Mouse (Mus musculus) lung, adult 18-20 months (tissue): ENCODE results near the gene Ppat.
A peak's percentile ranks its signal among the peaks of the same experiment; 100 is the strongest.
"Not testable (repeated sequence)": the region's sequence is repeated elsewhere in the genome, so short reads cannot be mapped to it uniquely, and the experiment has no call there.

ENCODE experiments used
- DNase-seq, 2 experiments: peaks; one replicate each; pipeline ENCODE4 v3.0.0; 2022; ENCODE audit warnings: mixed read lengths in 2 of 2

Ppat gene

DNA sequence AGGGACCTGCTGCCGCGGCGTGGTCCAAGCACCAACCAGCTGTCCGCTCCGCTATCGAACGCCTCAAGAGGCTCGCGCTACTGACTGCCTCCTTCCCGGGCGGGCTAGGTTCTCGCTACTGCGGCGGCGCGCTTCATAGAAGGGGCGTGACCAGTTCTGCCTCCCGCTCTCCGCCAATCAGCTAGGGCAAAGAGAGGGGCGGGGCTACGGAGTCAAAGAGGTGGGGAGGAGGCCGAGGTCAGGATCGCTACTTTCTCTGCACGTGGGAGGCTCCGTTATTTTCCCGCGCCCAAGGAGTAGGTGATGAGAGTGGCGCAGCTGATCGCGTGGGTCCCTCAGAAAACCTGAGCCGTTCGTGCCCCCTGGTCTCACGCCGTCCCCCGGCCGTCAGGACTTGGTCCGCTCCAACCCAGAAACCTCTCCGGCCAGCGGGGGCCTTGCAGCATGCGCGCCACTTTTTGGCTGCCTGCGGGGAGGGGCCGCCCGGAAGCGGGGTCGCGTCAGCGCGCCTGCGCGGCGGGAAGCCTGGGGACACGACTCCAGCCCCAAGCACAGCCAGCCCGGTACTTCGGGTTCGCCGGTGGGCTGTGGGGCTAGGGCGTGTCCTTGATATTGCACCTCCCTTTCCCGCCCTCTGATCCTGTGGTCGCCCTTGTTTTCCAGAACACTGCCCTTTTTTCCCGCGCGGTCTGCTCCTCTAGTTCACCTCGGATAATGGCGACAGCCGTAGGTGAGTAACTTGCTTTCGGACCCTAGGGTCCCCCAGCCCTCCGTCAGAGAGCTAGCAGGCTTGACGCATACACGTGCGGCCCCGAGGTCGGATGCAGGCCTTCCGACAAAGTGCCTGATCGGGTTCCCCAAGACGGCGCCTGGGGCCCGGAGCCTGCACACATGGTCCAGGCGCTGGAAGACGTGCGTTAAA is at the start of gene Ppat, which contains the start of gene Paics:
Ppat (minus strand) TSS at position 473 of the 922 bp plus-strand sequence.
Paics (plus strand) TSS at position 202 of the 922 bp plus-strand sequence.
- DNase-seq, result peak; percentile 99

DNA sequence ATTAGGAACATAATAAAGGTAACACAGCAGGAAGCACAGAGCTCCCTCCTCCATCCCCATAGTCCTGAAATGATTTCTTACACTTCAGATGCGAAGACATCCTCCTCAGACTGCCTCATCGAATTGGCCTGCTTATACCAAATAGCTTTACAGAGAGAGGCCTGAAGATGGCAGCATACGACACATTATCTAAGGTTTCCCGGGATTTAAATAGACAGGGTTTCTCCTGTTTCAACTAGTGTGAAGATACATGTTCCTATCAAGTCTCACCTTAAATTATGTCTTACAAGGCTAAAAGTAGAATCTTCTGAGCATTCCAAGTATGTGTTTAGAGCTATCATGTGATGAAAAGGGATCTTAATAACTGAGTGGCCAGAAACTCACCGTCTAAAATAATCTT is 47.0 kb upstream of the Ppat start:
- no peak for DNase-seq

DNA sequence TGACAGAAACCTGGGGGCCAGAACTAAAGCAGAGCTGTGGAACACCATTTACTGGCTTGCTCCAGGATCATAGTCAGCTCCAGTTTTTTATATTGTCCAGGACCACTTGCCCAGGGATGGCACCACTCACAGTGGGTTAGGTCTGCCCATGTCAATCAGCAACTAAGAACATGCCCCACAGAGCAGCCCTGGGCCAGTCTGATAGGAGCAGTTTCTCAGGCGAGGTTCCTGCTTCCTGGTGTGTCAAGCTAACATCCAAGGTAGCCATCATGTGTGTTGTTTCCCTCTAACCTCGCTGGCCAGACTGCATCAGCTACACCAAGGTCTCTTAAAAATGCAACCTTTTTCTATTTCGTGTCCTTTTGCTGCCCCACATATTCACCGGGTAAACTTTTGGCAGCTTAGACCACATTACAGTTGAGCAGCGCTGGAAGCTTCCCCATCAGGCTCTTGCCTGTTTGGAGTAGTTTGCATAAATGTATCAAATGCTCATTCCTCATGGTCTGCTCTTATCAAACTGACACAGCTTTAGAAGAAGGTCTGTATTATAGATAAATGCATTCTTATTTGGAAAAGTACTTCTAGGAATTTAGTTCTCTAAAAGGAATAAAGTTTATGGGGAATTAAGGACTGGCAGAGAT is 41.9 kb upstream of the Ppat start:
- DNase-seq, result no peak

DNA sequence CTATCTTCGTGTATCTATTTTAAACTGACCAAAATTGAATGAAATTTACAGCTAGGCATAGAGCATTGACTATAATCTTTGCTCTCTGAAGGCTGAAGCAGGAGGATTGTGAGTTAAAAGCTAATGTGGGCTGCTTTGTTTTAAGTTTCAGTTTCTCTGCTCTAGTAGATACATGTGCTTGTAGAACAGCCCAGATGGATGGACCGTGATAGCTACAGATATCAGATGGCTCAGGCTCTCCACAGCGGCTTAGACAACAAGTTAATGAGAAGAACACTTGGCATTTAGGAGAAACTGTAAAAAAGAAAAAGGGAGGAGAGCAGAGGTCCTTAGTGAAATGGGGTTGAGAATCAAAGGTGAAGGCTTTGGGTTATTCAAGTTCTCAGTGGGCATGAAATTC is 39.4 kb upstream of the Ppat start:
- DNase-seq, result no peak

DNA sequence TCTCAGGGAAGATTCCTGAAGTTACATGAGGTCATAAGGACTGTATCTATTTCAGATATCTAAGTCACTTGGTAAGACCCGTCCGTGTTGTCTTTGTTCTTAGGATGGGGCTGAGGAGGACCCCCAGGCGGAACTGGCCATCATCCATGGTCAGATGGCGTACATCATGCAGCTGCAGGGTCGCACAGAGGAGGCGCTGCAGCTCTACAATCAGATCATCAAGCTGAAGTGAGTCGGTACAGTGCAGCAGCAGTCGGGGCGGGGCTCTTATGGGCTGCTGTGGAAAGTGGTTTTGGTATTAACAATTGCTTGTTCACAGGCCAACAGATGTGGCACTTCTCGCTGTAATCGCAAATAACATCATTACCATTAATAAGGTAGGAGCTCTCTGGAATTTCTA is 32.6 kb upstream of the Ppat start:
- DNase-seq, result no peak

DNA sequence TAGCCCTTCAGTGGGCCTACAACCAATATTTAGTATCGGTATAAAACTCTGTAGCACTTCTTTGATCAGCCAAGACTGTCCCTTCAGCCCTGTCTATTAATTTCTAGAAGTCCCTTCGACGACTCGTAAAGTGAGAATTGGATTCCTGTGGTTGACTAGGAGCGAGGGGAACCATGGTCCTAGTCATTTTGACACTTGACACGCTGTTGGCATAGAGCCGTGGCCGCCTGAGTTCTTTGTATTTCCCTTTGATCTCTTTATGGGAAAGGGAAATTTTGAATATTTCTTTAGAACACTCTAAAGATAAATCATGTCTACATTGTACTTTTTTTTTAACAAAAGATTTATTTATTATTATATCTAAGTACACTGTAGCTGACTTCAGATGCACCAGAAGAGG is 24.4 kb upstream of the Ppat start:
- no peak for DNase-seq

DNA sequence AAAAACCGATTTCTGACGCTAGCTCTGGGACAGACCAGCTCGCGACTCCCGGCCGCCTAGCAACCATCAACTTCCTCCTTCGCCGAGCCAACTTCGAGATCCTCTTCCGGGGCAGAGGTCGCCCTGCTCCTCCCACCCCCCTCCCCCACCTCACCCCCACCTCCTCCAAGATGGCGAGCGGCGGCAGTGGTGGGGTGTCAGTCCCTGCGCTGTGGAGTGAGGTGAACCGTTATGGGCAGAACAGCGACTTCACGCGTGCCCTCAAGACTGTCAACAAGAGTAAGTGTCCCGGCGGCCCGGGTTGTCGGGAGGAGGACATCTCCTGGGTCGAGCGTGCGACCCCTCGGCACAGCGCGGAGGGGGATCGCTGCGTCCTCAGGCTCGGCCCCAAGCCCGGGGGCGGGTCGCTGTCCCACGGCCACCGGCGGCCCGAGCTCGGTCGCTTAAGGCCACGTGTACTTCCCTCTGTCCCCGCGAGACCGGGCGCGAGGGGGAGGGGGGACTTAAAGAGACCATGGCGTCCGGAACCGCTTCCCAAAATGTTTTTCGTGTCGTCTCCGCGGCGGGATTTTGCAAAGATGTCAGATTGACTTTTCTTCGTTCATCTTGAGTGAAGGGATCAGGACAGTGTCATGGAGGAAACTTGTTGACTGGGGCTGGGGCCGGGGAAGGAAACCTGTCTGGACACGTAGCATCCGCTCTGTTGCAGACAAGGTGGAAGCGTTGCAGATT is 23.3 kb upstream of the Ppat start, which contains the start of gene Srp72:
Srp72 (plus strand) TSS at position 130 of the 732 bp plus-strand sequence.
- peak; percentile 80 to 82 for DNase-seq

DNA sequence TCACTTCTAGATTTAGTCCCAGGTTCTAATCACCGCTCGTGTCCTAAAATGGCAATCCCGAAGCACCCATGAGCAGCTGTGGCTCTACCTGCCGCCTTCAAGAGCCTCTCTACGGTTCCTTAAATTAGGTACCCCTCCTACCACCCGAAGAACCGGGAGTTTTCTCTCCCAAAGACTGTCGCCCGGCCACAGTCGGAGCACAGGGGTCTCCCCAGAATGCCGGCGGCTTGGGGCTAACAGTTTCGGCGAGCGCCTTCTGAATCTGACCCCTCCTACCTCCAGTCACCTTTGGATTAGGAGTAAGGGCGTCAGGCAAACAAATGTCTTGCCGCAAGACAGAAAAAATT is 22.8 kb upstream of the Ppat start:
- DNase-seq, result no peak

DNA sequence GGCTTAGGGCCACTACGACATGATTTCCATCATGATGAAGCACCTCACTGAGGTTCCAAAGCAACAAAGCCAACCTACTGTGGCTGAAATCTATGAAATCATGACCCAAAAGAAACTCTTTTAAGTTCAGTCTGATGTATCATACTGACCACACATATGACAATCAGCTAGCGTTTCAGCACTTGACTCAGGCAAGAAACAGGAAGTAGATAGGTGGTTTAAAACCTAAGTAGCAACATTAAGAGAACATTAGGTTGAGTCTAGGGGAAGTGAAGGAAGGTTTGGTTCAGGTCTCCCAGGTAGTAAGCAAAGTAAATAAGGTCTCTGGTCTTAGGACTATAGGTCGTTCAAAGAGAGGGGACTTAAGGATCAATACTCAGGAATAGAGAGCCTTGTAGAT is 22.1 kb upstream of the Ppat start:
- no peak for DNase-seq

DNA sequence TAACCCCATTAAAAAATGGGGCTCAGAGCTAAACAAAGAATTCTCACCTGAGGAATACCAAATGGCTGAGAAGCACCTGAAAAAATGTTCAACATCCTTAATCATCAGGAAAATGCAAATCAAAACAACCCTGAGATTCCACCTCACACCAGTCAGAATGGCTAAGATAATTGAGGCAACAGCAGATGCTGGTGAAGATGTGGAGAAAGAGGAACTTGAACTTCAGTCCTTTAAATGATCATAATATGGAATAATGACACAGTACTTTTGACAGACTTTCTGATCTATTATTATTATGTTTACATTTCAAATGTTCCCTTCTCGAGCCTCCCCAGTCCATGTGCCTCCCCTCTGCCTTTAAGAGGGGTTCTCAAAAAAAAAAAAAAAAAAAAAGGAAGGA is 19.7 kb upstream of the Ppat start:
- DNase-seq, result not testable (repeated sequence)

DNA sequence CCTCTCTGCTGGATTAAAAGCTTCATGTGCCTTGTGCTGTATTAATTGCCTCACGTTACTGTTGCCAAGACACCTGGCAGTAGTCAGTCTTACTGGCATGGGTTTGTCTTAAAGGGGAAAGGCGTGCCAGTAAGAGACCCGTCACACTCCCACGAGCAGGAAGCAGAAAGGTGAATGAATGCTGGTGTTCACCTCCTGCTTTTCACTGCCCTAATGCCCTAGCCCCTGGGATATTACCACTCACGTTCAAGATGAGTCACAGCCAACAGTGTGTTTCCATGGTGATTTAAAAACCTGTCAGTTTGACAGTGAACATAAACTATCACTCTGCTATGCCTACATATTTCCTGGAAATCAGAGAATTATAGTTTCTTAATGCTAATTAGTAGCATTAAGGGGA is 17.9 kb upstream of the Ppat start:
- no peak for DNase-seq

DNA sequence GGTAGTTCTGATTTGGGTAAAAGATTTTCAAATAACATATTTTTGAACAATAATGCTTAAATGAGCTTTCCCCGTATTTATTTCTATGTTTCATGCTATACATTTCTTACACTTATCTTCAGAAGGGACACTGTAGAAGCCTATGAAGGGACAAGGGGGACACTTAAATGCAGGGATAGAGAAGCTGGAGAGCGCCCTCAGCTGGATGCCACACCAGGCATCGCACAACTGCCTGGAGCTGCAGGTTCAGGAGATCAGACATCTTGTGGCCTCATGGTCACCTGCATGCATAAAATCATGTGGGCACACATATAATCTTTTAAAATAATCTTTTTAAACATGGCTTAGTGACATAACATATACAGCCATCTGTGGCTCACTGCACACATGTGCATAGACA is 13.3 kb upstream of the Ppat start:
- DNase-seq, result peak in 1 of 2 experiments; percentile 23

DNA sequence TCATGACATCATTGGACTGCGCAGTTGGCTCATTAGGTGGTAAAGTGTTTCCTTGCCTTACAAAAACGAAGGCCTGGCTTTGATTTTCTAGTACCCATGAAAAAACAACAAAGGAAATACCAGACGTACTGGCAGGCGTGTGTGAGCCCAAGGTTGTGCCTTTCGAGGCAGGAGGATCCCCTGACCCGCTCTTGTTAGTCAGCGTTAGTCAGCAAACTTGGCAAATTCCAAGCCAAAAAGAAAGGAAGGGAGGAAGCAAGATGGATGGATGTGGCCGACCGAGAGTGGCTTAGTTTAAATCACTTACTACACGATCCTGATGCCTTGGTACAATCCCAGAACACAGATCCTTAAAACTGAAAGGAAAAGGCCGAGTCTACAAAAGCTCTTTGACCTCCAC is 11.2 kb upstream of the Ppat start:
- DNase-seq, result no peak

DNA sequence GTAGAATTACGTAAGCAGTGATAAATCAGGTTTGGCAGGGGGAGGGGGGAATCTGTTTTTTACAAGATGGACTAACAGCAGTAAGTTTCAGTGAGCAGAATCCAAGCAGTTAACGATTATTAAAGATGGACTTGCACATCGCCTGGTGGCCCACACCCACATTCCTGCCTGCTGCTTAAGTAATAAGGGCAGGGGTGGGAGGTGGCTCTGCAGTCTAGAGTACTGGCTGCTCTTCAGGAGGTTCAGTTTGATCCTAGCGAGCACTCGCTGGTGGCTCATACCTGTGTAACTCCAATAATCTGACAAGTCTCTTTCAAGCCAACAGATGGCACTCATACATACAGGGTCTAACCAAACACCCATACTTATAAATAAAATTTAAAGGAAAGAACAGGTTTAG is 8.2 kb upstream of the Ppat start:
- DNase-seq, result peak; percentile 24 to 54

DNA sequence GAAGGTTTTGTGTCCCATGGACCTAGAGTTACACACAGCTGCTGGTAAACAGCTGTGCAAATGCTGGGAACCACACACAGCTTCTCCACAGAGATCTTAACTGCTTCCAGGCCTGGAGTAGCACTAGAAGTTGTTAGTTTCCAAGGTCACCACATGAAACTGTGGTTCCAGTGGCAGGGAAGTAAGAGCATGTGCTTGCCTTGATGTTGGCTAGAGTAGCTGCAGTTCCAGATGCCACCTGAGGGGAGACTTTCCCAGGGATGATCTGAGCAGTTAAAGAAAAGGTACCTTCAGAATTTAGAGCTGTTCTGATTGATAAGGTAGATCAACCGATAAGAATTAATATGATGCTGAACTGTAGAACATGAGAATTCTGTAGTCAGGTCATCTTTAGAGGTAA is 6.6 kb upstream of the Ppat start:
- no peak for DNase-seq

DNA sequence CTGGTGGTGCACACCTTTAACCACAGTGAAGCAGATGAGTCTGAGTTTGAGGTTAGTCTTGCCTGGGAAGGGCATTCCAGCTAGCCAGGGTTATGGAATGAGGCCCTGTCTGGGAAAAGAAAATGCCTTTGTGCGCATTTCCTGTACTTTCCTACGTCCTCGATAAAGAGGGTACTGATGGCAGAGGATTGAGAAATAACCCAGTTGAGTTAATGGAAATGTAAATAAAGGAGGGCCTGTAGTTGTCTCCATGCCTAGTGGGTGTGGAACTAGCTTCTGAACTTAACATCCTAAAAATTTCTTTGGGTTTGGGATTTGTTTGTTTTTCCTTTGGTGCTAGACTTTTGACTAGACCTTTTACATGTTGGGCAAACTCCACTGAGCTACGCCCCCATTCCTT is 4.1 kb upstream of the Ppat start:
- DNase-seq, result peak in 1 of 2 experiments; percentile 33

DNA sequence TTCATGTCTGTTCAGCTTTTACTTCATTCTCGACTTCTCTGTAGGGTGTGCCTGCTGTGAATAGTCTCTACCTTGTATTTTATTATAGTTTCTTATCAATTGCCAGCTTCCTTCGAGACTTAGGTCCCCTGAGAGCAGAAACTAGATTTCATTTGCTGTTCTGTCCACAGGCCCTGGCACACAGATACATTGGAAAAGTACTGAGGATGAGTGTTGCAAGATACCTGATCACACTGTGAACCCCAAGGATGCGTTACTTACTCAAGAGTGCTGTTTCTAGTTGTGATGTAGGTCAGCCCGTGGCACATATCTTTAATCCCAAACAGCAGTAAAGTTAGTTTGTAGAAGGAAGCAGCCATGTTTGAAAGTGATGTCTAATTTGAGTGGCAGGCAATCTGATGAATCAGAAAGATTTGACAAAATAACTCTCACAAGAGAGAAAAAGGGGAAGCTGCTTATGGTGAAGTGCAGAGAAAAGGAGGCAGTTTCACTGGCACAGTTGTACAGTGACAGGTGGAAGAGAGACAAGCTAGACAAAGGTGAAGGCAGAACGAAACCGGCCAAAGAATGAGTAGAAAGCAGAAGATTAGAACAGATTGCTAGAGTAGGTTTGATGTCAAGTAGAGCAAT is 3.0 kb upstream of the Ppat start:
- no peak for DNase-seq

DNA sequence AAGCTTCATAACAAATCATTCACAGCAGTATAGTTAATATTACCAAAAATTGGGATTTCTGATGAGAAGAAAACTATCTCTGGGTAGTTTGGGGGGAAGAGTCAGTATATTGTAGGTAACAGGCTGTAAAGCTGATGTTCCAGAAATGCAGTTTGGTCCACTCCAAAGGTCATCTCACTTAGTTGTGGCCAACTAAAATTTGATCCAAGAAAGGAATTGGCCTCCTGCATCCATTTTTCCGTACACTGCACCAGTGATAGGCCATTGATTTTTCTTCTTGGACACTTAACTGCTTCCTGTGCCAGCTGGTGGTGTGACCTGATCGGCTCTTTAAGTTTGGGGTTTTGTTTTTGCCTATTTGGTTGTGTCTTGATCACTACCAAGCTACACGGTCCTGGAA is 2.4 kb upstream of the Ppat start:
- DNase-seq, result no peak

DNA sequence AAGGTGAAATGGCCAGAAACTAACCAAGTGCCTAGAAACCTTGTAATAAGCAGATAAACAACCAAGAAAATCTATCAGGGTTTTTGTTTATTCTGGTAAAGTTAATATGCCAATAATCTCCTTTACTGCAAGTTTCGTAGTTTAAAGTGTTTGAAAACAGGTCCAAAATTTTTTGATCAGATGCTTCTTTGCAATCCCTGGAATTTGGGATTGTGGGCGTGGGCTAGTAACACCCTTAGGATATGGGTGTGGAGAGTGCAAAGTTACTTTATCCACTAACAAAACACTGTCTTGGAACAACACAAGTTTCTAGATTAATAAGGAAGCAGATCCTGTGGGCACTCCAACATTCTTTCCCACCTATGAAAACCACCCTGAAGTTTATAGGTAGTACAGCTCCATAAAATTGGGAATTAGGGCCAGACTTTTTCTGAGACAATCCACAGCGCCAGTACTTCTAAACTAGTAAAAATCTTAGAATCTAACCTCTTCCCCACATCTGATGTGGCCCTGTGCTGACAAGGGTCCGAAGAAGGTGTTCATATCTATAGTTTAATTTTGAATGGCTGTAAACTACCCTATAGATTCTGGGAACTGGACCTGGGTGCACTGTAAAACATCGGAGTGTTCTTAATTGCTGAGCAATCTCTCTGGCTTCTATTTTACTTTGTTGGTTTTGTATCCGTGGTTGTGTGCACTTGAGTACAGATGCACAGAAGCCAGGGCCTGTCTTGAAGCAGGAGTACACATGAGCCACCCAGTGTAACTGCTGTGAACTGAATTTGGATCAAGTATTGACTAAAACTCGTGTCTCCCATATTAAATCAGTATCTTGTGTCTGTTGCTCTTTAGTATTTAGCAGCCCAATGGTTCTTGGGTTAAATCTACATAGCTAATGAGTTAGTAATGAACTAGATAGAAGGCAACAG is 998 bp upstream of the Ppat start:
- DNase-seq, result peak in 1 of 2 experiments; percentile 23

DNA sequence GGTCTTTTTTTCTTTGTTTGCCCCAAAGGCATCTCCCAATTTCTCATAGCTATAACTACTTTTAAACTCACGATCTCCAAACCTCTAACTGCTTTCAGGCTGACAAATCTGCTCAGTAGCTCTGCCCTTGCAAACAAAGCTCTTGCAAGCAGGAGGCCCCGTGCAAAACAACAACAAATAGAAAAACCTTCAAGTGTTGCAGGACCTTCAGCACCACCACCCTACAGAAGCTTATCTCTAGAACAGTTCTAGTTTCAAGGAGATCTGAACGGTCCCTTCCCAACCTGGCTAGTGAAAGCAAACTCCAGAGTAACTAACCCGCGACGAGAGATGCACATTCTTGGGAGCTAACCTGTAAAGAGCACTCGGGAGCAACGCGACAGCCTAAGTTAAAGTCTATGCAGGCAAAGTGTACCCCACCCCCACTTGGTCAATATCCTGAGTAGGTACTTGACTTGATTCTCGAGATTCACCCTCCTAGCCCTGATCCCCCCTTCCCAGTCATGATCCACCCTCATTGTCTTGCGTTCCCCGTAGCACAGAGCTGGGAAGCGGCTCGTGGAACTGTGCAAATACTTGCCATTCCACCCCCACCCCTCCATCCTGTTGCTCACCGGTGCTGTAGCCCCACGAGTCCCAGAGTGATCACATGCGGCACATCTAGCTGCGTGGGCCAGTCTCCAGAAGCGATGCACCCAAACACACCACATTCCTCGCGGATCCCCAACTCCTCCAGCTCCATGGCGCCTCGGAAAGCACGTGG is 854 bp downstream of the Ppat start:
- DNase-seq, result no peak

DNA sequence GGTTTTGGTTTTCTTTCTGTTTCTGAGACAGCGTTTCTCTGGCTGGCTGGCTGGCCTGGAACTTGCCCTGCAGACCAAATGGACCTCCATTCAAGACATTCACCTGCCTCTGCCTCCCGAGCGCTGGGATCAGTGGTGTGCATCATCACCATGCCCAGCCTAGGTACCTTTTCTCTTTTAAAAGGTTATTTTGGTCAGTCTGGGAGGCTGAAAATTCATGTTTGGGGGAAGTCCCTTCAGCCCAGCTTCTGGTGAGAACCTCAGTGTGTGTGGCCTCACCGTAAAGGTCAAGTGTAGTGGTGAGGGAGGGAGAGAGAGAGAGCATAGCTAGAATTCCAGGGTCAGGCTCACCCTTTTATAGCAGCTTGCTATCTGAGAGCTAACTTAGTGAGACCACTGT is 3.6 kb downstream of the Ppat start:
- DNase-seq, result peak in 1 of 2 experiments; percentile 19
